Mouse (Mus musculus) kidney, adult 2 months (tissue): ENCODE results near the gene Suv39h2.

Experiments
- CTCF ChIP-seq: fragments of 200-500 bp; conservative IDR thresholded peaks from 2 replicates; pipeline ENCODE4 v1.5.1; 2011; ENCODE audit warnings: low read depth, mild to moderate bottlenecking, control low read depth, low read length, moderate library complexity, mixed read lengths; ENCODE audit not compliant: insufficient read depth, insufficient read length
- POLR2A ChIP-seq: fragments of 200-500 bp; IDR thresholded peaks from one replicate; pipeline ENCODE4 v1.6.1; 2011; ENCODE audit warnings: low read depth, low read length, control low read depth

GRCm38 (mm10) chr2:3493833-3494409, 19.1 kb upstream of the Suv39h2 start:
- no peak for TF ChIP-seq CTCF
- no peak for TF ChIP-seq POLR2A
